Mouse (Mus musculus): ENCODE measurements around the gene Pcsk6.

DNA sequence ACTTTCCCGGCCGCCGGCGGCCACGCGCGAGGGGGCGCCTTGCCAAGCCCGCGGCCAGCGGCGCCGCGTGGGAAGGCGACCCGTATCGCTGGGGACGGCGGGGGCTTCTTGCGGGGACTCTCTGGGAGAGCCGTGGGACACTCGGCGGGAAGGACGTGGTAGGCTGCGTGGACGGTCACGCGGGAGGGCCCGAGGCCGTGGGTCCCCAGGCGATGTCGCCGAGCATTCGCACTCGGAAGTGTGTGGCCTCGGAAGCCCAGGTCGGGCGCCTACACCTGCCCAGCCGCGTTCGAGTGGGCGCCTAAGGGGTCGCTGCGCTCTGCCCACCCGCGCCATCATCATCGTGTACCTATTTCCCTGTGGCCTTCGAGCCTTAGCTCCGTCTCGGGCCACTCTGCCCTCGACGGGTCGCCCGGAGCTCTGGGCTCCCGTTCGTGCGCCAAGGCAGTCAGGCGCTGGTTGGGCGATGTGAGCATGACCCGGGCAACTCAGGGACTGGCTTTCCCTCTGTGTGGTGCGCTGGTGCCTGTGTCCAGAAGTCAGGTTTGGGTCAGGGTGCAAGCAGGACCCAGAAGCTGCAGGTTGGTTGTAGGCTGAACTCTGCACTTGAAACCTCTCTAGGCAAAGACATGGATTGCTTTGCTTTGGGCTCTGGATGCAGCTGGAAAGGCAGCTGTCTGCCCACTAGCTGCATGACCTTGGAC lies 1.1 kb downstream of the Pcsk6 start:
- no peak for TF ChIP-seq GATA1 (IDR thresholded peaks at IDR 0.05; ENCODE audit: low read length)
- TF ChIP-seq TAL1 (IDR thresholded peaks at IDR 0.05; ENCODE audit: low read length) = no peak
